Mouse (Mus musculus) adrenal gland, postnatal 0 days (tissue): ENCODE measurements around the gene Olfr195. TPM values are rescaled to one million over a fixed set of nuclear protein-coding genes. Genes with fewer than 3 reads are reported as not detected.

Source experiments
- polyA plus RNA-seq: library from polyadenylated mRNA; unstranded; fragments of >200 nt; fragmentation: Nextera tagmentation; extraction: Ambion mirVana; gene quantifications from 2 replicates; pipeline ENCODE4 v1.2.1, GENCODE M21; 2015

Gene Olfr195
- polyA plus RNA-seq: not detected in 2 replicates

DNA sequence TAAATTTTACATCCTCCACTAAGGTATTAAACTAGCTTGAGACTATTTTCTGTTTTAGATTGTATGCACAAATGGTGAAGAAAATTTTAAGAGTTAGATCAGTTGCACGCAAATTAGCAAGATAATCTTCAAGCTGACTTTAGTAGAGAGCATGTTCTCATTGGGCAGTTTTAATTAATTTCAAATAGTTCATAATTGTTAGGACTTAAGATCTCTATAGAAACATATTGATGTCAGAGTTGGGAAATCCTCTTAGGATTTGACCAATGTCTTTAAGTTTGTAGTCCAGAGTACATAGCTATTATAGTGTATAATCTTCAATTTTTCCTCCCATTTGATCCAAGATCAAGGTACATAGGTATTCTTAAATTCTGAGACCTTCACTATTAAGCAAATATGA lies at the start of gene Olfr195:
Gene Olfr195 (plus strand): TSS at position 301 of the 400 bp plus-strand sequence.

DNA sequence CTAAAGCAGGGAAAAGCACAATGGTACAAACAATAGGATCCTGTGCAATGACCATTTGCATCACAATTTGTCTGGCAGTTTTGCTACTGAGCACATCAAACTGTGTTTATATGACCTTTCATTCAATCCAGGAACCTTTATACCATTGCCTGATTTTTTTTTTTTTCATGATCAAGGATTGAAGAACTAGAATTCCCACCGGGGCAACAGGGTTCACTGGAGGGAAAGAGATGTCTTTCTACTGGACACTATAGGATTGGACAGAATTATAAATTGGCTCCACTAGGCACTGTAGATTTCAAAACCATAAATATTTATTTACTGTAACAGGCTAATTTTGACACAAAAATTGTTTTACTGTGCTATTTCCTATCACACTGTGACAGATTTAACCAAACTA lies 35.1 kb upstream of the Olfr195 start, which contains the start of gene Olfr193:
Gene Olfr193 (minus strand): TSS at position 101 of the 400 bp plus-strand sequence.

DNA sequence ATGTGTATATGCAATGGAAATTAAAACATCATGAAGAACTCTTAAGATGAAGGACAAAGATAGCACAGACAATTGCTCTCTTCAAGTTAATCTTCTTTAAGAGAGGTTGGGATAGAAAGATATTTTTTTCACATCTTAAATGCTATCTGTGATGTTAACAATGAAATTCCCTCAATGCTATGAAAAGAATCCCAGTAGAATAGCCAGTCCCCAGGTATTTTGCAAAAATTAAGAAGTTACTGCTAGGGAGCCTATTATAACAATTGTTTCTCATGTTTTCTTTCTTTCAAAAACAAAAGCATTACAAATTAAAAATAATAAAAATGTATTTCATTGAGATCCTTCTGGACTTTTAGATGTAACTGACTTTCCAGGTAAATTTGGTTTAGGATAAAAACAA lies 25.9 kb upstream of the Olfr195 start, which contains the start of gene Olfr194:
Gene Olfr194 (minus strand): TSS at position 101 of the 400 bp plus-strand sequence.

DNA sequence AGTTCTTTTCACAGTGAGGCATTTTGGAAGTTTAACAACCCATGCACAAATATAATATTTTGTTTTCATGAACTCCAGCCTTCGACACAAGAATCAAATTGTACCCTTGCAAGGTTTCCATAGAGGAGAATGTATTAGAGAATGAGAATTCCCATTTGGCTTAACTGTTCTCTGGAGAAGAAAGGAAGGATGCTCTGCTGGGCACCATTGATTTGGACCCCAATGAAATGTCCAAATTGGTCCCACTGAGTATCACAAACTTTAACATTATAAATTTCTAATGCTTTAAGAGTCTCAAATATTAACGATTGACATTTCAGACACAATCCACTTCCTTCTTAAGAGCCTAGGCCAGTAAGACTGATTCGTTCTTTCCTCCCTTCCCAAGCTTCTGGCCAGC lies 23.5 kb downstream of the Olfr195 start, which contains the start of gene Olfr196:
Gene Olfr196 (minus strand): TSS at position 101 of the 400 bp plus-strand sequence.

Other genes starting within 250 kb of the Olfr195 start
- not detected in 2 replicates for gene Olfr181, start 218.3 kb upstream of the Olfr195 start, polyA plus RNA-seq
- not detected in 2 replicates for gene Olfr180, start 217.7 kb upstream of the Olfr195 start, polyA plus RNA-seq
- gene Olfr183, start 151.7 kb upstream of the Olfr195 start, polyA plus RNA-seq: not detected in 2 replicates
- not detected in 2 replicates for gene Olfr186, start 116.8 kb upstream of the Olfr195 start, polyA plus RNA-seq
- not detected in 2 replicates for gene Olfr187, start 107.3 kb upstream of the Olfr195 start, polyA plus RNA-seq
- gene Olfr190, start 69.0 kb upstream of the Olfr195 start, polyA plus RNA-seq: not detected in 2 replicates
- not detected in 2 replicates for gene Olfr191, start 57.2 kb upstream of the Olfr195 start, polyA plus RNA-seq
- not detected in 2 replicates for gene Olfr193, start 35.2 kb upstream of the Olfr195 start, polyA plus RNA-seq
- not detected in 2 replicates for gene Olfr194, start 26.0 kb upstream of the Olfr195 start, polyA plus RNA-seq
- gene Olfr196, start 23.4 kb downstream of the Olfr195 start, polyA plus RNA-seq: not detected in 2 replicates
- not detected in 2 replicates for gene Olfr198, start 56.5 kb downstream of the Olfr195 start, polyA plus RNA-seq
- not detected in 2 replicates for gene Olfr199, start 72.7 kb downstream of the Olfr195 start, polyA plus RNA-seq
- gene Olfr201, start 125.6 kb downstream of the Olfr195 start, polyA plus RNA-seq: not detected in 2 replicates
- gene Olfr202, start 139.7 kb downstream of the Olfr195 start, polyA plus RNA-seq: not detected in 2 replicates
- not detected in 2 replicates for gene Olfr203, start 151.8 kb downstream of the Olfr195 start, polyA plus RNA-seq
- not detected in 2 replicates for gene Olfr204, start 171.2 kb downstream of the Olfr195 start, polyA plus RNA-seq
- not detected in 2 replicates for gene Olfr205, start 184.1 kb downstream of the Olfr195 start, polyA plus RNA-seq
- not detected in 2 replicates for gene Olfr206, start 202.2 kb downstream of the Olfr195 start, polyA plus RNA-seq
- gene Olfr209, start 216.9 kb downstream of the Olfr195 start, polyA plus RNA-seq: not detected in 2 replicates